Mouse (Mus musculus) bone marrow, adult 2 months (tissue): ENCODE measurements around the gene Odf3l1. TPM values are rescaled to one million over a fixed set of nuclear protein-coding genes. Genes with fewer than 3 reads are reported as not detected.

Experiments
- H3K27ac ChIP-seq: fragments of 200-500 bp; 2 replicates; pipeline ENCODE4 v1.5.1; 2012; ENCODE audit warnings: low read depth, mild to moderate bottlenecking, control low read depth, inconsistent platforms, low read length; ENCODE audit not compliant: control insufficient read depth, poor library complexity, insufficient read depth
- H3K4me1 ChIP-seq: fragments of 200-500 bp; 2 replicates; pipeline ENCODE4 v1.6.1; 2011; ENCODE audit warnings: low read length; ENCODE audit not compliant: control insufficient read depth, insufficient read depth
- H3K4me3 ChIP-seq: fragments of 200-500 bp; replicated peaks from 2 replicates; pipeline ENCODE3; 2011; ENCODE audit warnings: mild to moderate bottlenecking, low read depth, low read length, control low read depth; ENCODE audit not compliant: control insufficient read depth
- CTCF ChIP-seq: fragments of 200-500 bp; IDR thresholded peaks from 2 replicates; pipeline ENCODE4 v1.5.1; 2011; ENCODE audit warnings: low read length, control low read depth; ENCODE audit not compliant: control insufficient read depth, insufficient read depth
- POLR2A ChIP-seq: fragments of 200-500 bp; IDR thresholded peaks from 2 replicates; pipeline ENCODE4 v1.6.1; 2011; ENCODE audit warnings: low read depth, mild to moderate bottlenecking, control low read depth, low read length, borderline replicate concordance; ENCODE audit not compliant: control insufficient read depth
- WGBS: fragments of 180-500 bp; shearing (Covaris S2); methylation state at CpG from one replicate; pipeline ENCODE4 v1.1.7; 2018; 5-methylcytosine and 5-hydroxymethylcytosine counted together
- polyA plus RNA-seq: library from polyadenylated mRNA; stranded (reverse); fragments of >200 nt; gene quantifications from 2 replicates; pipeline ENCODE4 v1.2.4, GENCODE M21; 2011; ENCODE audit warnings: low replicate concordance; ENCODE audit not compliant: missing spikeins, insufficient read depth, insufficient read length

The Odf3l1 gene
- polyA plus RNA-seq, 1 experiment, result not detected

GRCm38 (mm10) chr9:56899409-56899808, 34.9 kb upstream of the Odf3l1 start:
- H3K4me1 ChIP-seq, result no peaks in the 10 kb centered on the region; the same call in 1 of the 2 replicates
- no peak overlapping the region for H3K27ac ChIP-seq
- TF ChIP-seq CTCF, result no peak
- TF ChIP-seq POLR2A, result no peak
- no peak overlapping the region for H3K4me3 ChIP-seq
- WGBS, result 86% methylated on average over 11 of the region's 11 CpGs

- 88% methylated on average over 12 of the region's 12 CpGs for WGBS
- no peak for TF ChIP-seq CTCF
- no peak for TF ChIP-seq POLR2A
- Histone ChIP-seq H3K4me3 (no peak overlapping the region), H3K4me1 (no peaks in the 10 kb centered on the region; the same call in 1 of the 2 replicates), H3K27ac (no peak overlapping the region)
These were observed 32.3 kb upstream of the Odf3l1 start for GRCm38 (mm10) chr9:56896779-56897178.

- no peak for TF ChIP-seq POLR2A
- peak; percentile 31; the same call in 1 of the 2 replicates for TF ChIP-seq CTCF
- no peak overlapping the region for H3K27ac ChIP-seq
- H3K4me3 ChIP-seq, result no peak overlapping the region
- 3% methylated on average over 3 of the region's 3 CpGs for WGBS
- no peaks in the 10 kb centered on the region for H3K4me1 ChIP-seq
These were observed 29.5 kb upstream of the Odf3l1 start for GRCm38 (mm10) chr9:56894006-56894405.

DNA sequence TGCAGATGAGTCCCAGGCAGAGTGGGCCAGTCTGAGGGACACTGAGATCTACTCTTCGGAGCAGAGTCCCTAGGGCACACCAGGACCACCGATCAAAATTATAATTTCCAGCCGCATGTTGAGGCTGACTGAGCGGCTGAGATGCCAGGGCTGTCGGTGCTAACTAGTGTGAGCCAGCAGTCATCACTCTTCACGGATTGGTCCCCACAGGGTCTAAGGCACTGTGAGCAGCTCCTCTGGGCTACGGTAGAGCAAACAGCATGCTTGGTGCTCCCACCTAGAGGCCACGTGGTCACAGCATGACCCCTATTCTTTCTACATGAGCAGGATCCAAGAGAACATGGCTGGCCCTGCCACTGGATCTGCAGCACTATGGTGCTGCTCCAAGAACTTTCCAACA, 28.8 kb upstream of the Odf3l1 start:
- WGBS, result 73% methylated on average over 8 of the region's 8 CpGs

DNA sequence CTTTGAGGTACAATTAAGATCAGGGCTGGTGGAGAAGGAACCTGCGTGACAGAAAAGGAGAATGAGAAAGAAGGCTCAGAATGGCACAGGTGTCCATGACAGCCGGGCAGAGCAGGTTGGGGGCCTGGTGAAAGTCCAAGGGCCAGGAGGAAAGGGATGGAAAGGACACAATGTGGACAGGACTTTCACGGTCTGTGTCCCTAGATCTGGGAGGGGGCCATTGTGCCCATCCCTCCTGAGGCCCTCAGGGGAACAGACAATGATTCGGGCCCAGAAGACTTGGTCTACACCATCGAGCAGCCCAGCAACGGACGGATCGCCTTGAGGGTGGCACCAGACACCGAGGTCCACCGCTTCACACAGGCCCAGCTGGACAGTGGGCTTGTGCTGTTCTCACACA, 27.6 kb upstream of the Odf3l1 start:
- Histone ChIP-seq H3K4me3 (no peak overlapping the region), H3K27ac (no peak overlapping the region), H3K4me1 (no peaks in the 10 kb centered on the region)
- TF ChIP-seq POLR2A, result no peak
- no peak for TF ChIP-seq CTCF
- WGBS, result 92% methylated on average over 10 of the region's 10 CpGs

More for the DNA sequence above, 28.8 kb upstream of the Odf3l1 start:
- Histone ChIP-seq H3K27ac (no peak overlapping the region), H3K4me1 (no peaks in the 10 kb centered on the region), H3K4me3 (no peak overlapping the region)
- TF ChIP-seq CTCF (no peak), POLR2A (no peak)

GRCm38 (mm10) chr9:56891517-56892011, 27.1 kb upstream of the Odf3l1 start:
- no peak overlapping the region for H3K4me3 ChIP-seq
- TF ChIP-seq POLR2A, result no peak
- TF ChIP-seq CTCF, result peak; percentile 46; the same call in 1 of the 2 replicates
- 43% methylated on average over 12 of the region's 12 CpGs for WGBS
- no peak overlapping the region for H3K27ac ChIP-seq
- H3K4me1 ChIP-seq, result no peaks in the 10 kb centered on the region

GRCm38 (mm10) chr9:56890522-56891250, 26.2 kb upstream of the Odf3l1 start:
- Histone ChIP-seq H3K4me1 (no peaks in the 10 kb centered on the region), H3K4me3 (no peak overlapping the region), H3K27ac (no peak overlapping the region)
- 54% methylated on average over 11 of the region's 11 CpGs for WGBS
- TF ChIP-seq CTCF (no peak), POLR2A (no peak)

- H3K27ac ChIP-seq, result no peak overlapping the region
- TF ChIP-seq POLR2A (no peak), CTCF (peak; percentile 78)
- WGBS, result 15% methylated on average over 14 of the region's 14 CpGs
- no peak overlapping the region for H3K4me3 ChIP-seq
- H3K4me1 ChIP-seq, result no peaks in the 10 kb centered on the region
These were observed 25.3 kb upstream of the Odf3l1 start for GRCm38 (mm10) chr9:56889817-56890216.
